In genomic region chr3:122557766-122558165, GRCm38 (mm10) we compare ENCODE assay signal across 13 mouse cellular contexts.
"Had no signal": no experiment of that assay in that cellular context is flagged by ENCODE, and none has a peak within 500 bp of the region (broad histone marks: within the 10 kb centered on the region; RNA-seq: fewer than 3 reads in every experiment).

No protein-coding gene starts in this region.

- DNase-seq: gastrocnemius, postnatal 14 days; gastrocnemius, postnatal 36 days; heart, adult 11 months; heart, adult 2 months; heart, postnatal 14 days; heart, postnatal 36 days; kidney, adult 11 months; kidney, adult 2 months; kidney, adult 9 months; kidney, postnatal 14 days; kidney, postnatal 36 days; layer of hippocampus, adult 9-11 months; layer of hippocampus, postnatal 36 days had no signal
